Mouse (Mus musculus) spleen, adult 10 weeks (tissue): Measurements from ENCODE around the gene Adsl. TPM values are rescaled to one million over a fixed set of nuclear protein-coding genes. Genes with fewer than 3 reads are reported as not detected.

Experiments
- polyA plus RNA-seq: library from polyadenylated mRNA; stranded (reverse); fragments of 350-450 nt; fragmentation: Illumina TruSeq; extraction: RNeasy Lipid Tissue Mini Kit (QIAGEN cat#74804); gene quantifications from one replicate; pipeline ENCODE4 v1.2.3, GENCODE M21; 2015; ENCODE audit warnings: low replicate concordance; ENCODE audit not compliant: insufficient read depth

The Adsl gene
- polyA plus RNA-seq = 28.1 TPM

GRCm38 (mm10) chr15:80948145-80949135, at the start of gene Adsl:
TSS of gene Adsl (plus strand) at chr15:80948490.

DNA sequence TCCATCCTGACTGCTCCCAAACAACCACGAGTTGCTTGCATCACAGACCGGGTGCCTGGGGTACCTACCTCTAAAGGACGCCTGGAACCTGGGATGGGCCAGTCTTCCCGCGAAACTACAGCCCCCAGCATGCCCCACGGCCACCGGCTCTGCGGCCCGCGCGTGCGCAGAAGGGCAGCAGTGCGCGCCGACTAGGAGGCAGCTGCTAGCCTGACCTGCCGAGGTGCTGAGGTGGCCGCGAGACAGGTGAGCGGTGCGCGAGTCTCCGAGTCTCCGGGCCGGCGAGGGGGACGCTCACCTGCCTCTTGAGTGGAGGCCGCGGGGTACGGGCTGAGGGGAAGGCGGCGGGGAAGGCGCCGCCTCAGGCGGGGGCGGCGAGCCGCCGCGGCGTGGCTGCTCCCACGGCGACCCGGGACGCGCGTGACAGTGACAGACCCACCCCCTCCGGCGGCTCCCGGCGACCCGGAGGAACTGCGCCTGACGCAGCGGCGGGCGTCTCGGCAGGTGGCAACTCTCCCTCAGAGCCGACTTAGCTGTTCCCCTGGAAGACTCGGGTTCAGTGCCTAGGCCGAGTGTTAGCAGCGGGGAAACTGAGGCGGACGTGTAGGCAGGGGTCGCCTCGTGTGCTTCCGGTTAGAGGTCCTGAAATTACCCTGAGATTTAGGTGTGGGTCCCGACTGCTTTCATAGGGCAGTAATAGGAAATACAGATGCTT, 29.5 kb downstream of the Adsl start, which contains the start of gene Sgsm3:
Gene Sgsm3 (plus strand): TSS at position 146 of the 715 bp plus-strand sequence.

Other genes with a start within 250 kb of the Adsl start
- gene Tnrc6b, start 237.2 kb upstream of the Adsl start, polyA plus RNA-seq = 47.6 TPM
- gene Sgsm3, start 29.3 kb downstream of the Adsl start, polyA plus RNA-seq = 3.6 TPM
- gene Mrtfa, start 242.3 kb downstream of the Adsl start, polyA plus RNA-seq = 28.4 TPM